Comparison of ENCODE assay signal across 8 mouse cellular contexts in genomic region chr9:46119943-46120441, GRCm38 (mm10).
A peak's percentile ranks its signal among the peaks of the same experiment; 100 is the strongest.
DNase-seq lines count a peak whose midpoint lies in the region; ATAC-seq and TF ChIP-seq lines count a peak whose summit lies in the region.

No protein-coding gene starts in this region.

- peak overlapping the region; percentile 66 for H3K27ac ChIP-seq in gastrocnemius, adult 2 months
- peak overlapping the region; percentile 64 for H3K27ac ChIP-seq in hindbrain, embryonic 15.5 days (replicated peaks)

- peaks cover 2% of the 10 kb centered on the region; the same call in 1 of the 2 replicates for H3K36me3 ChIP-seq in hindbrain, embryonic 15.5 days

- ATAC-seq in hindbrain, embryonic 15.5 days (ENCODE audit: low FRiP score, low read depth), result peak; percentile 92
- peak; percentile 71 for ATAC-seq in megakaryocyte, adult 5-6 weeks (ENCODE audit: poor library complexity, severe bottlenecking)

- H3K27me3 ChIP-seq in hindbrain, embryonic 15.5 days, result no peaks in the 10 kb centered on the region

- intact Hi-C loops in gastrocnemius, adult 2 months (cut with DNase I), result loop anchor here (5.0 kb wide), 1 partner anchor 62 kb away; no protein-coding TSS in a partner anchor

- peaks cover 26% of the 10 kb centered on the region for H3K4me1 ChIP-seq in hindbrain, embryonic 15.5 days (replicated peaks)

- H3K9ac ChIP-seq in hindbrain, embryonic 15.5 days, result no peak overlapping the region

- H3K9me3 ChIP-seq in hindbrain, embryonic 15.5 days, result no peaks in the 10 kb centered on the region

- WGBS in hindbrain, embryonic 15.5 days, result 3% methylated on average over 6 of the region's 6 CpGs

- H3K4me3 ChIP-seq in gastrocnemius, adult 2 months, result no peak overlapping the region
- no peak overlapping the region for H3K4me3 ChIP-seq in hindbrain, embryonic 15.5 days

- peak; percentile 96 for DNase-seq in R1 (ENCODE audit: low read depth, low spot score)
- peak; percentile 52 to 69 for DNase-seq in cerebellum, postnatal 14 days
- DNase-seq in gastrocnemius, adult 2 months, result peak; percentile 86
- peak; percentile 33 to 41 for DNase-seq in left cerebral cortex, adult 9 months (ENCODE audit: low spot score in 2 of 2)
- DNase-seq in right cerebral cortex, adult 2 months (ENCODE audit: low spot score in 2 of 2), result peak; percentile 44 to 61
- DNase-seq in c-Kit-positive CD71-positive TER-119-positive erythroid progenitor cells, embryonic 14.5 days (ENCODE audit: low spot score), result no peak

- no peak for TF ChIP-seq CTCF in gastrocnemius, adult 2 months (IDR thresholded peaks at IDR 0.05)

- H3K4me2 ChIP-seq in hindbrain, embryonic 15.5 days, result no peak overlapping the region
